Mouse (Mus musculus) C2C12 (cell line): ENCODE results near the gene Pafah2. TPM values are rescaled to one million over a fixed set of nuclear protein-coding genes. Genes with fewer than 3 reads are reported as not detected.

Experiments
- H3K27me3 ChIP-seq: one replicate; pipeline ENCODE4 v1.6.1; 2011; ENCODE audit not compliant: control insufficient read depth, insufficient read depth, insufficient read length
- H3K36me3 ChIP-seq: one replicate; pipeline ENCODE4 v1.6.1; 2011; ENCODE audit not compliant: control insufficient read depth, insufficient read depth
- H3K4me3 ChIP-seq: one replicate; pipeline ENCODE4 v1.5.1; 2011; ENCODE audit warnings: mild to moderate bottlenecking, control low read depth; ENCODE audit not compliant: poor library complexity, insufficient read depth, severe bottlenecking
- H3K79me2 ChIP-seq: one replicate; pipeline ENCODE4 v1.6.1; 2011; ENCODE audit not compliant: control insufficient read depth, insufficient read depth
- H3K79me3 ChIP-seq: one replicate; pipeline ENCODE4 v1.6.1; 2011; ENCODE audit warnings: low read depth, control low read depth
- H3ac ChIP-seq: one replicate; pipeline ENCODE3; 2011; ENCODE audit warnings: low read depth; ENCODE audit not compliant: control insufficient read depth, insufficient read length
- CEBPB ChIP-seq: IDR thresholded peaks from one replicate; pipeline ENCODE4 v1.6.1; 2011; ENCODE audit warnings: low read depth, mild to moderate bottlenecking, control low read depth, moderate library complexity
- CTCF ChIP-seq: IDR thresholded peaks from one replicate; pipeline ENCODE4 v1.5.1; 2011; ENCODE audit not compliant: control insufficient read depth, insufficient read depth, insufficient read length
- FOSL1 ChIP-seq: IDR thresholded peaks from one replicate; pipeline ENCODE4 v1.8.0; 2011; ENCODE audit warnings: mild to moderate bottlenecking, low read length; ENCODE audit not compliant: poor library complexity, insufficient read depth, severe bottlenecking
- MAX ChIP-seq: IDR thresholded peaks from one replicate; pipeline ENCODE4 v1.6.1; 2011; ENCODE audit warnings: mild to moderate bottlenecking, control low read depth
- MYOD1 ChIP-seq: IDR thresholded peaks from one replicate; pipeline ENCODE4 v1.6.1; 2011; ENCODE audit warnings: low read depth; ENCODE audit not compliant: control insufficient read depth, insufficient read length
- MYOG ChIP-seq: IDR thresholded peaks from one replicate; pipeline ENCODE4 v1.6.1; 2011; ENCODE audit not compliant: control insufficient read depth, insufficient read length; ENCODE audit errors: extremely low read depth
- USF1 ChIP-seq: IDR thresholded peaks from one replicate; pipeline ENCODE4 v1.6.1; 2011; ENCODE audit warnings: low read depth, mild to moderate bottlenecking, control low read depth, moderate library complexity
- polyA plus RNA-seq: library from polyadenylated mRNA; unstranded; fragments of >200 nt; fragmentation: generic; extraction: Trizol; gene quantifications from one replicate; pipeline ENCODE4 v1.2.1, GENCODE M21; 2012; ENCODE audit warnings: missing spikeins

Pafah2 gene
- polyA plus RNA-seq, 1 experiment: 9.0 TPM

DNA sequence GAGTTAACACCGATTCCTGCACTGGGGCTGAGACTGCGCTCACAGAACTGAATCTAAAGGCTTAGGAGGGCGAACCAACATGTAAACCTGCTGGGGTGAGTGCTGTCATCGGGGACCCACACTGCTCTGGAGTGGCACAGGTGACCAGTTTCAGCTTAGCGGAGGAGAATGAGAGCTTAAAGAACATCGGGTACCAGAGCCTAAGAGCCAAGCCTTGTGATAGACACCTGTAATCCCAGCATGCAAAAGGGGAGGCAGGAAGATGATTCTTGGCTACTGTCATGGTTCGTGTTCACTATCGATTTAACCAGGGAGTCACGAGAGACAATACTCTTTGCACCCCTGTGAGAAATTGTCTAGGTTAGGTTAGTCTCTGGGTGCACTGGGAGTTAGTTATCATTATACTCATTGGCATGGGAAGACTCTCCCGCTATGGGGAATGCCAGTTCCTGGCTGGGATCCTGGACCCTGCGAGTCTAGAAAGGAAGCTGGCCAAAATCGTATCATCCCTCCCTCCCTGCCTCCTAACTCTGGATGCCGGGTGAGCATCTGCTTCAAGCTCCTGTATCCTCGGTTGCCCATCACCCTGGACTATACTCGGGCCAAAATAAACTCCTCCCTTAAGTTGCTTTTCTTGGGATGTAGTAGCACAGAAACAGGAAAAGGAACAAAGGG is 36.7 kb downstream of the Pafah2 start:
- H3ac ChIP-seq: no peak overlapping the region
- H3K36me3 ChIP-seq: no peaks in the 10 kb centered on the region
- no peak overlapping the region for H3K4me3 ChIP-seq
- TF ChIP-seq CTCF (no peak), FOSL1 (no peak), MYOG (no peak), MYOD1 (no peak)
- no peaks in the 10 kb centered on the region for H3K27me3 ChIP-seq
- no peaks in the 10 kb centered on the region for H3K79me2 ChIP-seq
- no peaks in the 10 kb centered on the region for H3K79me3 ChIP-seq

DNA sequence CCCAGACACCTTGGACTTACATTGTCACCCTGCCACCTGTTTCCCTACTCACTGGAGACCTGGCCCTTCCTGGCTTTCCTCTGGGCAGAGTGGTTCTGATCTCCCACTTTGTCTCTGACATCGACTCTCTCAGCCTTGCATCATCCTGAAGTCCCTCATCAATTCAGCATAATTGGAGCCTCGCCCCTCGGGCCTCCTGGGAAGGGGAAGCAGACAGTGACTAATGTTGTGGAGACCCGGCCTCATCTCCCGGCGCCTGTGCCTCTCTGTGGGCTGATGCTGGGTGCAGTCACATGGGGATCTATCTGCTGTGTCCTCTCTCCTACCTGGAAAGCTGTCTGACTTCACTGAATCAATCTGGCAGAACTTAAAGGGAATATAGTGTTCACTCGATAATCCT is 40.1 kb downstream of the Pafah2 start:
- H3K79me3 ChIP-seq: no peaks in the 10 kb centered on the region
- no peaks in the 10 kb centered on the region for H3K27me3 ChIP-seq

DNA sequence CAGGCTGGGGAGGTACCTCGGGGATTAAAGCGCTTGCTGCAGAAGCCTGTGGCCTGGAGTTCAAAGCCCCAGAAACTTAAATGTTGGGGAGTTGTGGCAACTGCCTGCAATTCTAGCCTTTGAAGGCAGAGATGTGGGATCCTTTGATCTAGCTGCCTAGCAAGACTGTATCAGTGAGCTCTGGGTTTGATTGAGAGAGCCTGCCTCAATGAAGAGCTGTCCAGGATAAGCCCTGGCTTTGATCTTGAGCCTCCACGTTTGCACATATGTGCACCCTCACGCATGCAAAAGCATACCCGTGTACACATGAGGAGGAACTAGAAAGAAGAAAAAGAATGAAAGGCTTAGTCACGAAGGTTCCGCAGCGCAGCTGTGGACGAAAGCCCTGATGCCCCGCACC is 40.5 kb downstream of the Pafah2 start:
- no peak overlapping the region for H3K4me3 ChIP-seq
- H3ac ChIP-seq: no peak overlapping the region
- no peaks in the 10 kb centered on the region for H3K27me3 ChIP-seq
- H3K79me2 ChIP-seq: no peaks in the 10 kb centered on the region
- no peaks in the 10 kb centered on the region for H3K36me3 ChIP-seq
- TF ChIP-seq CEBPB (no peak), MAX (no peak), MYOG (no peak), USF1 (no peak)
- H3K79me3 ChIP-seq: no peaks in the 10 kb centered on the region

More for the DNA sequence above, 40.1 kb downstream of the Pafah2 start:
- Histone ChIP-seq H3K4me3 (no peak overlapping the region), H3K79me2 (no peaks in the 10 kb centered on the region), H3ac (no peak overlapping the region), H3K36me3 (no peaks in the 10 kb centered on the region)
- TF ChIP-seq MAX (no peak), CEBPB (no peak), MYOD1 (no peak), MYOG (no peak), USF1 (no peak), FOSL1 (no peak), CTCF (no peak)

DNA sequence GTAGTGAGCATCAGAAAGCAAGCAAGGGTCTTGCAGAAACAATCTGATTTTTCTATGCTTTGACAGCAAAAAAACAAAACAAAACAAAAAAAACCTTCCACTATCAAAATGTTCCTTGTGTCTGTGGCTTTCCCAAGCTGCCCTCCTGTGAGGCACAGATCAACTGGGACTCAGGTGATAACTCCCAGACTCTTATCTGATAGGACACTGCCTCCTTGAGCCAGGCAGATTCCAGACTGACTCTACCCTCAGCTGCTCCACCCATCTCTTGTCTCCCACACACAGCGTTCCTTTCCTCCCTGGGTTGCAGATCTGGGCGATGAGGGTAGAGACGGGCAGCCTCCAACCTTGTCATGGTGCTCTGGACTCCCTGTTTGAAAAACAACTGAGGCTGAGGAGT is 43.0 kb downstream of the Pafah2 start:
- Histone ChIP-seq H3ac (no peak overlapping the region), H3K4me3 (no peak overlapping the region), H3K79me3 (no peaks in the 10 kb centered on the region), H3K79me2 (no peaks in the 10 kb centered on the region), H3K36me3 (no peaks in the 10 kb centered on the region), H3K27me3 (no peaks in the 10 kb centered on the region)
- no peak for TF ChIP-seq FOSL1
- TF ChIP-seq MAX: no peak
- TF ChIP-seq USF1: no peak
- TF ChIP-seq CTCF: no peak

DNA sequence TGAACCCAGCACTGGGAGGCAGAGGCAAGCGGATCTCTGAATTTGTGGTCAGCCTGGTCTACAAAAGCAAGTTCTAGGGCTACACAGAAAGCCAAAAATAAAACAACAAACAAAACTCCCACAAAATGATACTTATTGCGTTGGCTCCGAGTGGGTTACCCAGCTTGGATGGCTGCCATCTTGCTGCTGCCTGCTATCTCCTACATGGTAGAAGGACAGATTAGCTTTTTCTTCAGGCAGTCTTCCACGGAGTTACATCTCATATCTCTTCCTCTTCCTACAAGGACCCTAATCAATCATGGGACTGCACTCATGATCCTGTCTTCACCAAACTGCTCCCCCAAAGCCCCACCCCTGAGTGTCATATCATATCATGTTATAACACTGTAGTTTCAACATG is 43.8 kb downstream of the Pafah2 start:
- Histone ChIP-seq H3K79me2 (no peaks in the 10 kb centered on the region), H3ac (no peak overlapping the region), H3K79me3 (no peaks in the 10 kb centered on the region), H3K27me3 (no peaks in the 10 kb centered on the region), H3K4me3 (no peak overlapping the region), H3K36me3 (no peaks in the 10 kb centered on the region)
- TF ChIP-seq USF1: no peak
- TF ChIP-seq MYOD1: no peak
- no peak for TF ChIP-seq MAX
- TF ChIP-seq FOSL1: no peak
- no peak for TF ChIP-seq MYOG
- TF ChIP-seq CEBPB: no peak
- no peak for TF ChIP-seq CTCF

DNA sequence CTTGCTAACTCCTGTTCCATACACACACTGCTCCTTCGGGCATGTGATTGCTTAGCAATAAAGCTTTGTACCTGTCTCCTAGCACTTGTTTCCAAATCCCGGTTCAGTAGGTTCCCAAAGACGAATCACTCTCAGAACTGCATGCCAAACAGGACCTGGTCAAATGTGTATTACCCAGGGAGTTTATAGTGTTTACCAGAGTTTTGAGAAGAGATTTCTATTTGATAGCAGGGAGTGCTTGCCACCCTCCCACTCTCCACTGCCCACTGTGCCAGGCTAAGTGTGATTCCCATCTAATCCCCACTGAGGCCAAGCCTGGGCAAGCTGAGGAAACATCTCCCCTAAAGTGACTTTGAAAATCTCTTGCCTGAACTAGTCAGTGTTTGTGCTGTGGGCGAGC is 46.1 kb downstream of the Pafah2 start:
- no peaks in the 10 kb centered on the region for H3K36me3 ChIP-seq
- TF ChIP-seq CTCF (no peak), MYOG (no peak), USF1 (no peak), CEBPB (no peak), MAX (no peak), MYOD1 (no peak), FOSL1 (no peak)
- H3K79me3 ChIP-seq: no peaks in the 10 kb centered on the region

More for the DNA sequence above, 46.1 kb downstream of the Pafah2 start:
- H3K27me3 ChIP-seq: peaks cover 3% of the 10 kb centered on the region
- H3K4me3 ChIP-seq: no peak overlapping the region
- no peaks in the 10 kb centered on the region for H3K79me2 ChIP-seq
- no peak overlapping the region for H3ac ChIP-seq
